Mouse (Mus musculus) heart, embryonic 16.5 days (tissue): ENCODE measurements around the gene Il27ra. TPM values are rescaled to one million over a fixed set of nuclear protein-coding genes. Genes with fewer than 3 reads are reported as not detected.

ENCODE experiments used
- ATAC-seq: fragments of 200-750 bp; cut with Nextera tagmentation; replicated peaks from 2 replicates; pipeline ENCODE4 v1.8.0; 2017; ENCODE audit warnings: moderate number of reproducible peaks; ENCODE audit not compliant: insufficient read depth, low FRiP score; ENCODE audit errors: extremely low read depth
- H3K27ac ChIP-seq: fragments of 300-500 bp; sonication (generic); 2 replicates; pipeline ENCODE4 v1.5.1; 2014; ENCODE audit warnings: mild to moderate bottlenecking, low read length, control low read depth, moderate library complexity
- H3K27me3 ChIP-seq: fragments of 300-500 bp; sonication (generic); 2 replicates; pipeline ENCODE4 v1.6.1; 2014; ENCODE audit warnings: low read length, mixed read lengths; ENCODE audit not compliant: control insufficient read depth, insufficient read depth
- H3K36me3 ChIP-seq: fragments of 300-500 bp; sonication (generic); 2 replicates; pipeline ENCODE4 v1.6.1; 2014; ENCODE audit not compliant: control insufficient read depth, insufficient read depth
- H3K4me1 ChIP-seq: fragments of 300-500 bp; sonication (generic); 2 replicates; pipeline ENCODE4 v1.6.1; 2014; ENCODE audit warnings: low read length, mixed read lengths; ENCODE audit not compliant: control insufficient read depth, insufficient read depth
- H3K4me2 ChIP-seq: fragments of 300-500 bp; sonication (generic); 2 replicates; pipeline ENCODE4 v1.6.1; 2014; ENCODE audit warnings: low read depth, mild to moderate bottlenecking, control low read depth, low read length
- H3K4me3 ChIP-seq: fragments of 300-500 bp; sonication (generic); 2 replicates; pipeline ENCODE4 v1.5.1; 2014; ENCODE audit warnings: mild to moderate bottlenecking, control low read depth, low read length
- H3K9ac ChIP-seq: fragments of 300-500 bp; sonication (generic); 2 replicates; pipeline ENCODE4 v1.6.1; 2014; ENCODE audit warnings: low read length, control low read depth
- H3K9me3 ChIP-seq: fragments of 300-500 bp; sonication (generic); replicated peaks from 2 replicates; pipeline ENCODE4 v1.6.1; 2016; ENCODE audit warnings: low read length; ENCODE audit not compliant: control insufficient read depth
- WGBS: fragments of 180-500 bp; shearing (Covaris S2); extraction: QIAGEN DNeasy Blood & Tissue Kit; methylation state at CpG from one replicate; pipeline ENCODE4 v1.1.7; 2014; 5-methylcytosine and 5-hydroxymethylcytosine counted together
- polyA plus RNA-seq: library from polyadenylated mRNA; unstranded; fragments of >200 nt; fragmentation: Nextera tagmentation; extraction: Ambion mirVana; gene quantifications from 2 replicates; pipeline ENCODE4 v1.2.1, GENCODE M21; 2015

The Il27ra gene
- polyA plus RNA-seq, 1 experiment from 2014 or later = 6.5 TPM

DNA sequence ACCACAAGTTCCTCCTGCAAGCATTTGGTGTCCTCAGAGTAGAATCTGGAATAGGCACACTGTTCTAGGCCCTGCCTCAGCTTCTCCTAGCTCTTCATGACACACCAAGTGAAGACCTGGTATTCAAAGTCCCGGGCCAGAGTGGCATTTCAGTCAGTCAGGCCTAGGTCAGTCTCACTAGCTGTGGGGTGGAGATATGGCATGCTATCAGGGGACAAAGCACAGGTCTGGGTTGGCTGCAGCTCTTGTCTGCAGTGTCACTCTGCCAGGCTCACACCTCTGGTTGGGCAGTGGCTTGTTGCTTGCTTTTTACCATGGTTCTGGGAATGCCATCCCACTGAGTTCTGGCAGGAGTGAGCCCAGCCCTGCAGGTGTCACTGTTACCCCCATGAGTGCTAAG, 34.0 kb upstream of the Il27ra start:
- H3K9ac ChIP-seq = no peak overlapping the region
- WGBS = 77% methylated on average over 1 of the region's 1 CpGs
- H3K9me3 ChIP-seq = no peaks in the 10 kb centered on the region
- no peak overlapping the region for H3K4me2 ChIP-seq
- no peak overlapping the region for H3K4me3 ChIP-seq
- H3K27ac ChIP-seq = no peak overlapping the region
- H3K36me3 ChIP-seq = peaks cover 9% of the 10 kb centered on the region; the same call in 1 of the 2 replicates
- peaks cover 12% of the 10 kb centered on the region for H3K4me1 ChIP-seq
- no peaks in the 10 kb centered on the region for H3K27me3 ChIP-seq
- ATAC-seq = no peak

DNA sequence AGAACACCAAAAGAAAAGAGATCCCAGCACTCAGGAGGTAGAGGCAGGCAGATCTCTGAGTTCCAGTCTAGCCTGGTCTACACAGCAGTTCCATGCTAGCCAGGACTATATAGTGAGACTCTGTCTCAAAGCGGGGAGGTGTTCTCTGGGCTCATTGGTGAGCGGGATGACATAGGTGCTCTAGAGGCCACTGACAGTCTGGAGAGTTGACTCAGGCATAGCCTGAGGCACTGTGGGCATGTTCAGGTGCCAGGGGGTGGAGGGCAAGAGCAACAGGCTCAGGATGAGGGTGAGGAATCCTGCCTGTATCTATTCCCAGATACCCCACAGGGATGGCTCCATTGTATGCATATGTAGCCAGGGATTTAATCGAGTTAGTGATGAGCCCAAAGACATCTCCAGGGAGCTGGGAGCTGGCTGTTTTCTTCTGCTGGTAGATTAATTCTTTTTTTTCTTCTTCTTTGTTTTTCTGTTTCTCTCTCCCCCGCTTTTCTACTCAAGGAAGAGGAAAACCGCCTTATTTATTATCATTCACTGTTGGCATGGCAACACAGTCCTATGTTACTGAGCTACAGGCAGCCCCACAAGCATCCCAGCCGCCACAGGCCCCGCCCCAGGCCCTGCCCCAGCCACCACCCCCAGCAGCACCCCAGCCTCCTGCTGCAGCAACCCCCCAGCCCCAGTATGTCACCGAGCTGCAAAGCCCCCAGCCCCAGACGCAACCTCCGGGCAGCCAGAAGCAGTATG, 31.0 kb upstream of the Il27ra start:
- Histone ChIP-seq H3K9me3 (no peaks in the 10 kb centered on the region), H3K4me2 (no peak overlapping the region), H3K27ac (no peak overlapping the region), H3K9ac (no peak overlapping the region), H3K27me3 (no peaks in the 10 kb centered on the region), H3K36me3 (no peaks in the 10 kb centered on the region), H3K4me3 (no peak overlapping the region), H3K4me1 (peaks cover 32% of the 10 kb centered on the region)
- ATAC-seq = no peak
- 66% methylated on average over 10 of the region's 10 CpGs for WGBS

- Histone ChIP-seq H3K27me3 (no peaks in the 10 kb centered on the region), H3K4me2 (no peak overlapping the region), H3K4me1 (peaks cover 42% of the 10 kb centered on the region), H3K27ac (no peak overlapping the region), H3K9ac (no peak overlapping the region), H3K9me3 (no peaks in the 10 kb centered on the region), H3K4me3 (no peak overlapping the region), H3K36me3 (no peaks in the 10 kb centered on the region)
- no peak for ATAC-seq
- 87% methylated on average over 10 of the region's 10 CpGs for WGBS
Measured at GRCm38 (mm10) chr8:84072321-84072720, 29.9 kb upstream of the Il27ra start.

DNA sequence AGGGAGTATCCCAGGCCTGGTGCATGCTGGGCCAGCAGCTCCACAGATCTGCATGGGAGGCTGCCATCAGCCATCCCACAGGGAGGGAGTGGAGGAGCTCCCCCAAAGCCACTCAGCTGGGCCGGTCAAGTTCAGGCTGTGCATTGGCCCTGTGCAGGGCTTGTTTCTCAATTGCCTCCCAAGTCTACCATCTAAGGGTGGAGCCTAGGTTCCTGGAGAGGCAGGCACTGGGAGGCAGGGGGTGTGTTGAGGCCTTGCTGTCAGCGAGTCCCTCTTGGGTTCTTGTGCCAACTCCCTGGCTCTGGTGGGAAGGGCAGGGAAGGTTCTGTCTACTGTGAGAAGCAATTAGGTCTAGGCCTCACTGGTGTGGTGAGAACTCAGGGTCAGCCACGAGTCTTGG, 29.5 kb upstream of the Il27ra start:
- Histone ChIP-seq H3K4me1 (peaks cover 42% of the 10 kb centered on the region), H3K9me3 (no peaks in the 10 kb centered on the region), H3K9ac (no peak overlapping the region), H3K36me3 (no peaks in the 10 kb centered on the region), H3K4me3 (no peak overlapping the region), H3K27me3 (no peaks in the 10 kb centered on the region), H3K4me2 (no peak overlapping the region), H3K27ac (no peak overlapping the region)
- 60% methylated on average over 3 of the region's 3 CpGs for WGBS
- ATAC-seq = no peak

DNA sequence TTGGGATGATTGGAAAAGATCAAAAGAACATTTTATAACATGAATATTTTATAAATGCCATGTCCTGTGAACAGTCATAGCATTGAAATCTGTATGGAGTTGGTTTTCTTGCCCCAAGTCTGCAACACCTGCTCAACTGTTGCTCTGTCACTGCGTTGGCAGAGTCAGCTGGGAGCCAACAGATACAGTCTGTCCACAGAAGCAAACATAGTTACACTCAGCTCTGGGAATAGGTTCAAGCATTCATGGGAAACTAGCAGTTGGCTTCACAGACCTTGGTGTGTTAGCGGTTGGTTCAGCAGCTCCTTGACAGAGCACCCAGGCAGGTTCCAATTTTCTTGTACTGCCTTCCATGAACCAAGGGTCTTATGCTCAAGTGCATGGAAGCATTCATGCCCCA, 28.3 kb upstream of the Il27ra start:
- H3K36me3 ChIP-seq = no peaks in the 10 kb centered on the region
- 63% methylated on average over 2 of the region's 2 CpGs for WGBS
- H3K27ac ChIP-seq = peak overlapping the region; percentile 16; the same call in 1 of the 2 replicates
- no peak overlapping the region for H3K4me3 ChIP-seq
- H3K4me1 ChIP-seq = peaks cover 44% of the 10 kb centered on the region
- H3K9me3 ChIP-seq = no peaks in the 10 kb centered on the region
- ATAC-seq = no peak
- no peaks in the 10 kb centered on the region for H3K27me3 ChIP-seq
- no peak overlapping the region for H3K9ac ChIP-seq
- no peak overlapping the region for H3K4me2 ChIP-seq

DNA sequence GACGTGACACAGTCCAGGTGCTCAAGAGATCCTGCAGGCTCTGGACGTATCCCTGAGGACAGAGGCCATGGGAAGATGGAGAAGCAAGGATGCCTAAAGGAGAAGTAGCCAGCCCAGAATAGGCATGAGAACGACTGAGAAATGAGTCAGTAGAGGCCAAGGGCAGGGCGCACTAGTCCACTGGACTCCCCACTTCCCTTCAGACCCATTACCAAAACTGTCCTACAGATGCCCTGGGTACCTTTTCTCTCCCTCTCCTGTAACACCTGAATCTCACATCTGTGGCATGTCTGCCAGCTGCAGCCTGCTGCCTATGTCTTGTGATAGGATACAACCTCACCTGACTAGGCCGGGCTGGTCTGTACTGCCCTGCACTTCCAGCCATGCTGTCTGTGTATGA, 27.9 kb upstream of the Il27ra start:
- Histone ChIP-seq H3K9ac (no peak overlapping the region), H3K36me3 (no peaks in the 10 kb centered on the region), H3K4me2 (no peak overlapping the region), H3K9me3 (no peaks in the 10 kb centered on the region), H3K27me3 (no peaks in the 10 kb centered on the region), H3K4me1 (peaks cover 48% of the 10 kb centered on the region), H3K4me3 (no peak overlapping the region), H3K27ac (no peak overlapping the region)
- no peak for ATAC-seq
- WGBS = 76% methylated on average over 5 of the region's 5 CpGs

GRCm38 (mm10) chr8:84069750-84070149, 27.4 kb upstream of the Il27ra start:
- H3K9me3 ChIP-seq = no peaks in the 10 kb centered on the region
- H3K27me3 ChIP-seq = no peaks in the 10 kb centered on the region
- H3K36me3 ChIP-seq = no peaks in the 10 kb centered on the region
- H3K4me2 ChIP-seq = no peak overlapping the region
- no peak overlapping the region for H3K9ac ChIP-seq
- H3K27ac ChIP-seq = no peak overlapping the region
- H3K4me1 ChIP-seq = peaks cover 48% of the 10 kb centered on the region
- WGBS = 73% methylated on average over 2 of the region's 2 CpGs
- no peak for ATAC-seq
- no peak overlapping the region for H3K4me3 ChIP-seq

GRCm38 (mm10) chr8:84069169-84069568, 26.8 kb upstream of the Il27ra start:
- WGBS = 28% methylated on average over 1 of the region's 1 CpGs
- Histone ChIP-seq H3K9me3 (no peaks in the 10 kb centered on the region), H3K27me3 (no peaks in the 10 kb centered on the region), H3K4me1 (peaks cover 50% of the 10 kb centered on the region), H3K4me2 (no peak overlapping the region), H3K27ac (0 out of 2 replicates have a peak overlapping the region, but pooled peaks have one; percentile 34), H3K9ac (no peak overlapping the region), H3K4me3 (no peak overlapping the region), H3K36me3 (no peaks in the 10 kb centered on the region)
- ATAC-seq = no peak

GRCm38 (mm10) chr8:84068316-84069035, 26.1 kb upstream of the Il27ra start:
- Histone ChIP-seq H3K4me2 (peak overlapping the region; percentile 63; the same call in 1 of the 2 replicates), H3K4me3 (no peak overlapping the region), H3K27me3 (no peaks in the 10 kb centered on the region), H3K36me3 (no peaks in the 10 kb centered on the region), H3K4me1 (peaks cover 50% of the 10 kb centered on the region), H3K27ac (peak overlapping the region; percentile 34), H3K9me3 (no peaks in the 10 kb centered on the region), H3K9ac (no peak overlapping the region)
- ATAC-seq = no peak
- 41% methylated on average over 12 of the region's 12 CpGs for WGBS
